Mouse (Mus musculus) effector memory CD4-positive, alpha-beta T cell, adult 5 months (primary cell): ENCODE data around the gene 2310009B15Rik. TPM values are rescaled to one million over a fixed set of nuclear protein-coding genes. Genes with fewer than 3 reads are reported as not detected.

Source experiments
- polyA plus RNA-seq: library from polyadenylated mRNA; unstranded; fragments of 100-300 nt; shearing (Covaris generic); gene quantifications from one replicate; pipeline ENCODE4 v1.2.1, GENCODE M21; 2017

Gene 2310009B15Rik
- polyA plus RNA-seq, result 13.7 TPM

GRCm38 (mm10) chr1:138856101-138856950 lies at the start of gene 2310009B15Rik:
Gene 2310009B15Rik, minus strand, starts transcription at chr1:138856852.

GRCm38 (mm10) chr1:138848511-138849109 lies 8.0 kb downstream of the 2310009B15Rik start, which contains the start of gene Lhx9:
Gene Lhx9, minus strand, starts transcription at chr1:138848577.

Other genes with a start within 250 kb of the 2310009B15Rik start
- gene Nek7, start 236.7 kb downstream of the 2310009B15Rik start, polyA plus RNA-seq, result 203 TPM
- gene Lhx9, start 8.3 kb downstream of the 2310009B15Rik start, polyA plus RNA-seq, result 0.20 TPM
- 46.0 TPM for gene Dennd1b, start 106.6 kb upstream of the 2310009B15Rik start, polyA plus RNA-seq